Mouse (Mus musculus) heart, adult 9 months (tissue): Measurements from ENCODE around the gene Ltf.

Experiments
- DNase-seq, 2 experiments: peaks; one replicate each; pipeline ENCODE4 v3.0.0; 2022; ENCODE audit warnings: low spot score in 2 of 2

The Ltf gene

GRCm38 (mm10) chr9:111019022-111019421 lies at the start of gene Ltf:
Gene Ltf (plus strand): TSS chr9:111019271.
- no peak for DNase-seq

GRCm38 (mm10) chr9:110979411-110979810 lies 39.7 kb upstream of the Ltf start:
- no peak for DNase-seq

GRCm38 (mm10) chr9:110982351-110982750 lies 36.7 kb upstream of the Ltf start:
- no peak for DNase-seq

GRCm38 (mm10) chr9:110984096-110984495 lies 35.0 kb upstream of the Ltf start:
- DNase-seq: no peak

DNA sequence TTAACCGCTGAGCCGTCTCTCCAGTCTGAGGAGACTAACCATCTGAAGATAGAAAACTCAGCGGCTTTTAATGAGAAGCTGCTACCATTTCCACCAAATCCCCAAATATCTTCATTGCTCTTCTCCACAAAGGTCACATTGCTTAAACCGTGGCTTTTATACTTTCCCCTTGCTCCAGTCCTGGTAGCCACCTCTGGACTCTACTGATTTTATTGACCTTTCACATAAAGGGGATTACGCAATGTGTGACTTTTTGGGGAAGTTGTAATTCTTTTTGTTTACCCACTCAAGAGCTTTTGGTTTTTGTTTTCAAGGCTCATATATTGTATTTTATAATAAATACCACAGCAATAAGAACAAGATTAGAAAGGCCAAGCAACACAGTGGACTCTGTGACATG lies 33.5 kb upstream of the Ltf start:
- DNase-seq: no peak

DNA sequence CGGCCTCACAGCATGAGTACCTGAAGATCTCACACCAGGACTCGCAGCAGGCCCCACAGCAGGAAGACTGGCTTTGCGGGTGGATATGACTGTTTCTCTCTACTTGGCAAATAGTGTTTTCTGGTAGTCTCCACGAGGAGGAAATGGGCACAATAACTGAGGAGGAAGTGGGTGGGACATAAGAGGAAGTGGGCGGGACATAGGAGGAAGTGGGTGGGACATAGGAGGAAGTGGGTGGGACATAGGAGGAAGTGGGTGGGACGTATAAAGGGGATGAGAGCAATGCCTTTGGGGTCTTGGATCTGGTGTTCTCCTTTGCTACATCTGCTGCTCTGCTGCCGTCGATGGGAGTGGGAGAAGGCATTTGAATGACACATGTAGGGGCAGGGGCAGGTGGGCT lies 33.1 kb upstream of the Ltf start:
- no peak for DNase-seq

- no peak for DNase-seq
These were observed 31.7 kb upstream of the Ltf start for GRCm38 (mm10) chr9:110987331-110987730.

DNA sequence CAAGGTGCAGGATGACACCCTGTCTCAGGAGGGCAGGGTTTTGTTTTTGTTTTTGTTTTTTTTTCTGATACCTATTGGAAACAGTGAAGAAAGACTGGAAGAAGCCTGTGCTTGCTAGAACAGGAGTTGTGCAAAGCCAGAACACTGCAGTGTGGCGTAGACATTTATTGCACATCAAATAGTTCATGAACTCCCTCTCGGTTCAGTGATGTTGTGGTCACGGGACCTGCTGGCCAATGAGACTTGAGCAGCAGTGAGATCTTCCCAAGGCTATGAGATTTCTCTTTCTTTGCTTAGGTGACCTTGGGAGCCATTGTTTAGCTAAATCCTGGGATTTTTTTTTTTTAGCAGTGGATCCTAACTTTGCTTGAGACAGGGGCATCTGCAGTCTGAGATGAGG lies 31.0 kb upstream of the Ltf start:
- no peak for DNase-seq

GRCm38 (mm10) chr9:110989141-110989540 lies 29.9 kb upstream of the Ltf start:
- no peak for DNase-seq

DNA sequence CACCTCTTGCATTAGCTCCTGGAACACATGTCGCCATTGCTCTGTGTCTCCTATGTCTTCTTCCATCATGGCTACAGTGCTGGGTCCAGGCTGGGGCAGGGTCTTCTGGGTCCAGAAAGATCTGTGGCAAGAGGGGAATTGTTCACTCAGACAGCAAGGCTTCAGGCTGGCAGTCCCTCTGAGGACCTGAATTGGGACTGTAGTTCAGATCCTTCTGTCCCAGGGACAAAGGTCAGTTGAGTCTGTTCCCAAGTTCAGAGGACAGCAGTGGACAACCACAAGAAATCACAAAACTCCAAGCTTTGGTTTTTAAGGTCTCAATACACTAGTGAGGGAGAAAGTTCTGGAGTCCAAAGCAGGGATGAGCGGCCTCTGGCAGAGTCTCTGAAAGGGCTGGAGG lies 29.5 kb upstream of the Ltf start:
- DNase-seq: no peak

DNA sequence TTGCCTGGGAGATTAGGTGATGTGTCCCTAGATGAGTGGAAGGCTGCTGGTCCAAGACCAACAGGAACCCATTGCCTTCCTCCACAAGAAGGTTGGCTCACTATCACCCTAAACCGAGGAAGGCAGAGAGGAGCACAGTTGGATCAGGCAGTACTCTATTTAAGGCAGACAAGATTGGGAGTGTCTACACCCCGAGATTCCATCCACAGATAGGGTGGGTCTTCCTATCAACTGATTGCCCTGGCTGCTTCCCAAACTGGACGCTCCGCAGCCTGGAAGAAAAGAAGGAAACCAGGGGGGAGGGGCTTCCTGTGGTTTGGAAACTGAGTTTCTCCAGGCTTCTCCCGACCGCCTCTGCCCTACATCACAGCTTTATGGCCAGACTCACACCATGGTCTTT lies 28.9 kb upstream of the Ltf start, which contains the start of gene Rtp3:
TSS of gene Rtp3 (minus strand) at position 380 of the 400 bp plus-strand sequence.
- peak; percentile 68 to 78 for DNase-seq

GRCm38 (mm10) chr9:110993281-110993709 lies 25.8 kb upstream of the Ltf start:
- no peak for DNase-seq

- peak; percentile 77 to 83 for DNase-seq
These were observed 24.3 kb upstream of the Ltf start for GRCm38 (mm10) chr9:110994716-110995172.

- DNase-seq: peak; percentile 62 to 80
These were observed 21.8 kb upstream of the Ltf start for GRCm38 (mm10) chr9:110997245-110997644.

GRCm38 (mm10) chr9:110999056-110999455 lies 20.0 kb upstream of the Ltf start:
- DNase-seq: no peak

- peak; percentile 41 to 58 for DNase-seq
These were observed 19.2 kb upstream of the Ltf start for GRCm38 (mm10) chr9:110999856-111000255.

DNA sequence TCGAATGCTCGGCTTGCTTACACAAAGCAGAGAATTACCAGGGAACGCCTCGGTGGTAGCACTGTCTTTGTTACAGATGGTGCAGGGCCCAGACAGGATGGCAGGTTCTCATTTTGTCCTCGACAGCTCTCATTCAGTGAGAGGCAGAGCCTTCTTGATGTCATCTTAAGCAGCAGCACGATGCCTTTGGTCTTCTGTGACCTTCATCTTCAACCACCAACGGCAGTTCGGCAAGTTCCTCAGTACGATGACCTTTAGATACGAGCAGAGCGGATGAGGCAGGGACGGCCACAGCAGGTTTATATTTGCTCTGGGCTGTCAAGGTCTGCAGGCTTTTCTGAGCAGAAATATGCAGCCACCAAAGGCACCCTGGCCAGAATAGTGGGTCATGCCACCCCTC lies 17.4 kb upstream of the Ltf start:
- DNase-seq: no peak

- no peak for DNase-seq
These were observed 15.8 kb upstream of the Ltf start for GRCm38 (mm10) chr9:111003279-111003678.

DNA sequence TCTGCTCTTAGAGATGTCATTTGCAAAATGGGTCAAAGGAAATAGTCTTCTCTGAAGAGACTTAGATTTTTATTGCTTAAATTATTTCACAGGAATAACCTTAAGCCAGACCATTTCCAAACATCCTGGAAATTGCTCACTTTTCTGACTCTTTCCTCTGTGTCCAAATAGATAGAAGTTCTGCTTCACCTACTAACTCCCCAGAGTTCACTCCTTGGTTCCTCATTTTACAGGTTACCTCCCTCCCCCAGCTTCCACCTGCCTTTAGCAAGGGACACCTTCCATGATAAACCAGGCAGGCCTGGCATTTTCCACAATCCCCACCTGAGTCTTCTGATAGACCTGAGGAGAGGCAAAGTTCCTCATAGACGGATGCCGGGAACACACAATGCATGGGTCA lies 12.5 kb upstream of the Ltf start:
- no peak for DNase-seq

DNA sequence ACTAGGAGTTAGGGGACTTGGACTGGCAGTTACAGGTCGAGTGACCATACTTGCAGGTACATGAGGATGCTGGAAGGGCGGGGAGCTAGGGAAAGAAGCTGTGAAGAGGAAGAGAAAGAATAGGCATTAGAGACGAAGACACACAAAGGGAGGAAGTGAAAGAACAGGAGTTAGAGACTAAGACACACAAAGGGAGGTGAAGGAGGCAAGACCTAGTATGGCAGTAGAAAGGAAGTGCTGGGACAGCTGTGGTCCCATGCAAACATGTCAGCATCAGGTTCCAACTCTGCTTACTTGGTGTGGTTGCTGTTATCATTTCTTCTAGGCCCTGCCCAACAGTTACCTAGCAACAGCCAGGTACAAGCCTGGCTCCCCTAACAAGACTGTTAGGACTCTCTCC lies 9.3 kb upstream of the Ltf start:
- DNase-seq: no peak

DNA sequence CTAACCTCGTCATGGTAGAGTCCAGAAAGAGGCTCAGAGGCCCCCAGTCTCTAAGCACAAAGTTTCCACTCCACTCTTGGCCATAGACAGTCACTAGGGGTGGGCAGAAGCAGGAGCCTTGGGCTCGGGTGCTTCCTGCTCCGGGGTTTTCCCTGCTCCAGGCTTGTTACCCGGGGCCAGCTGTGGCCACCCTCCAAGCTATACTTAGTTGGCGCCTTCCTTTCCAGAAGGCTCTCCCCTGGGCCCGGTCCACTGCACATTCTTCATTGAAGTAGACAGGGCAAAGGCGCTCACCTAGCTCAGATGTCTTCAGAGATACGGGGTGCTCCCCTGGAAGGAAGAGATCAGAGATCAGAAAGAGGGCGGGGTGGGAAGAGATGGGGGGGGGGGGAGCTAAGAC lies 7.5 kb upstream of the Ltf start:
- DNase-seq: no peak

DNA sequence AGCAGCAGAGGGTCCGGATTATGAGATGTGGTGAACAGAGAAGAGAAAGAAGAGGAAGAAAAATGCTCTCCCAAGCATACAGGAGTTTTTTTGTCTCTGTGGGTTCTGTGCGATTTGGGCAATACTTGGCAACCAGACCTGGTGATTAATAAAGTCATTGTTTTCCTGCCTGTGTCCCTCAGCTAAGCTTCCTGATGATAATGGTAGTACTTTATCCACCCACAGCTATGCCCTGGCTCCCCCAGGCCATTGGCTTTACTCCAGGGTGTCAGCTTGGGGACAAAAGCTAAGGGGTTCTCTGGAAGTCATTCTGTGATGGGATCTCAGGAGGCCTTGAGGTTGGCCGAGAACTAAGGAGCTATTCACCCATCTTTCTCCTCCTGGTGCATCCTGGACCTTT lies 7.0 kb upstream of the Ltf start:
- DNase-seq: no peak

- DNase-seq: no peak
These were observed 3.4 kb upstream of the Ltf start for GRCm38 (mm10) chr9:111015658-111016057.

GRCm38 (mm10) chr9:111026791-111027190 lies 7.7 kb downstream of the Ltf start:
- no peak for DNase-seq

- no peak for DNase-seq
These were observed 14.6 kb downstream of the Ltf start for GRCm38 (mm10) chr9:111033717-111034116.
